Mouse (Mus musculus): ENCODE data around the gene Prr23a1.
"Not testable (repeated sequence)": the region's sequence is repeated elsewhere in the genome, so short reads cannot be mapped to it uniquely, and the experiment has no call there.

The Prr23a1 gene

GRCm38 (mm10) chr9:98842117-98842516 lies at the start of gene Prr23a1:
Gene Prr23a1, plus strand, starts transcription at chr9:98842503.
- no peak for DNase-seq (ENCODE audit: low read depth, low spot score)

GRCm38 (mm10) chr9:98799021-98799420 lies 43.3 kb upstream of the Prr23a1 start:
- no peak for DNase-seq (ENCODE audit: low read depth, low spot score)

GRCm38 (mm10) chr9:98803971-98804370 lies 38.3 kb upstream of the Prr23a1 start:
- no peak for DNase-seq (ENCODE audit: low read depth, low spot score)

- DNase-seq (ENCODE audit: low read depth, low spot score): no peak
Observed at GRCm38 (mm10) chr9:98805511-98805910, 36.8 kb upstream of the Prr23a1 start.

- no peak for DNase-seq (ENCODE audit: low read depth, low spot score)
Observed at GRCm38 (mm10) chr9:98805934-98806333, 36.4 kb upstream of the Prr23a1 start.

GRCm38 (mm10) chr9:98807631-98808030 lies 34.7 kb upstream of the Prr23a1 start:
- DNase-seq (ENCODE audit: low read depth, low spot score): no peak

- not testable (repeated sequence) for DNase-seq (ENCODE audit: low read depth, low spot score)
Observed at GRCm38 (mm10) chr9:98809526-98809925, 32.8 kb upstream of the Prr23a1 start.

GRCm38 (mm10) chr9:98816066-98816465 lies 26.2 kb upstream of the Prr23a1 start:
- no peak for DNase-seq (ENCODE audit: low read depth, low spot score)

GRCm38 (mm10) chr9:98817592-98817991 lies 24.7 kb upstream of the Prr23a1 start:
- DNase-seq (ENCODE audit: low read depth, low spot score): no peak

- no peak for DNase-seq (ENCODE audit: low read depth, low spot score)
Observed at GRCm38 (mm10) chr9:98818971-98819370, 23.3 kb upstream of the Prr23a1 start.

- no peak for DNase-seq (ENCODE audit: low read depth, low spot score)
Observed at GRCm38 (mm10) chr9:98819481-98819880, 22.8 kb upstream of the Prr23a1 start.

- no peak for DNase-seq (ENCODE audit: low read depth, low spot score)
Observed at GRCm38 (mm10) chr9:98820461-98820860, 21.8 kb upstream of the Prr23a1 start.

GRCm38 (mm10) chr9:98821067-98821466 lies 21.2 kb upstream of the Prr23a1 start:
- DNase-seq (ENCODE audit: low read depth, low spot score): no peak

- DNase-seq (ENCODE audit: low read depth, low spot score): no peak
Observed at GRCm38 (mm10) chr9:98823805-98824204, 18.5 kb upstream of the Prr23a1 start.

GRCm38 (mm10) chr9:98829508-98829907 lies 12.8 kb upstream of the Prr23a1 start:
- no peak for DNase-seq (ENCODE audit: low read depth, low spot score)

GRCm38 (mm10) chr9:98837537-98838074 lies 4.7 kb upstream of the Prr23a1 start:
- DNase-seq (ENCODE audit: low read depth, low spot score): no peak

GRCm38 (mm10) chr9:98856210-98856609 lies 13.9 kb downstream of the Prr23a1 start, which contains the start of gene Prr23a2:
Gene Prr23a2, plus strand, starts transcription at chr9:98856494.
- DNase-seq (ENCODE audit: low read depth, low spot score): no peak

GRCm38 (mm10) chr9:98863463-98863862 lies 21.2 kb downstream of the Prr23a1 start:
- no peak for DNase-seq (ENCODE audit: low read depth, low spot score)

- no peak for DNase-seq (ENCODE audit: low read depth, low spot score)
Observed at GRCm38 (mm10) chr9:98864571-98864970, 22.3 kb downstream of the Prr23a1 start, which contains the start of gene Prr23a3. Gene Prr23a3, plus strand, starts transcription at chr9:98864767.

Measured in skeletal muscle tissue, adult 2 months (tissue).